Mouse (Mus musculus) forebrain, embryonic 16.5 days (tissue): Measurements from ENCODE around the gene Pgap3. TPM values are rescaled to one million over a fixed set of nuclear protein-coding genes. Genes with fewer than 3 reads are reported as not detected.

Experiments used
- ATAC-seq: fragments of 200-750 bp; cut with Nextera tagmentation; 2 replicates; pipeline ENCODE4 v1.8.0; 2017; ENCODE audit warnings: mild to moderate bottlenecking, moderate library complexity
- H3K27ac ChIP-seq: fragments of 300-500 bp; sonication (generic); 2 replicates; pipeline ENCODE4 v1.5.1; 2014; ENCODE audit warnings: low read length, control low read depth
- H3K27me3 ChIP-seq: fragments of 300-500 bp; sonication (generic); replicated peaks from 2 replicates; pipeline ENCODE4 v1.6.1; 2014; ENCODE audit warnings: low read length; ENCODE audit not compliant: control insufficient read depth, insufficient read depth
- H3K36me3 ChIP-seq: fragments of 300-500 bp; sonication (generic); 2 replicates; pipeline ENCODE4 v1.6.1; 2014; ENCODE audit not compliant: control insufficient read depth, insufficient read depth
- H3K4me1 ChIP-seq: fragments of 300-500 bp; sonication (generic); replicated peaks from 2 replicates; pipeline ENCODE4 v1.6.1; 2014; ENCODE audit warnings: low read length; ENCODE audit not compliant: control insufficient read depth, insufficient read depth
- H3K4me2 ChIP-seq: fragments of 300-500 bp; sonication (generic); 2 replicates; pipeline ENCODE4 v1.6.1; 2014; ENCODE audit warnings: mild to moderate bottlenecking, low read length, control low read depth
- H3K4me3 ChIP-seq: fragments of 300-500 bp; sonication (generic); replicated peaks from 2 replicates; pipeline ENCODE4 v1.5.1; 2014; ENCODE audit warnings: mild to moderate bottlenecking, low read length, control low read depth
- H3K9ac ChIP-seq: fragments of 300-500 bp; sonication (generic); replicated peaks from 2 replicates; pipeline ENCODE4 v1.6.1; 2014; ENCODE audit warnings: low read depth, low read length, control low read depth
- H3K9me3 ChIP-seq: fragments of 300-500 bp; sonication (generic); 2 replicates; pipeline ENCODE4 v1.6.1; 2016; ENCODE audit warnings: low read length; ENCODE audit not compliant: control insufficient read depth
- WGBS: fragments of 180-500 bp; shearing (Covaris S2); extraction: QIAGEN DNeasy Blood & Tissue Kit; methylation state at CpG from one replicate; pipeline ENCODE4 v1.1.7; 2014; 5-methylcytosine and 5-hydroxymethylcytosine counted together
- polyA plus RNA-seq: library from polyadenylated mRNA; unstranded; fragments of >200 nt; fragmentation: Nextera tagmentation; extraction: Ambion mirVana; gene quantifications from 2 replicates; pipeline ENCODE4 v1.2.1, GENCODE M21; 2015

The Pgap3 gene
- 7.4 and 9.4 TPM in 2 replicates for polyA plus RNA-seq

GRCm38 (mm10) chr11:98400161-98400726 is at the start of gene Pgap3:
Pgap3 (minus strand) TSS chr11:98400490.
- WGBS = under 1% methylated on average over 40 of the region's 40 CpGs
- Histone ChIP-seq H3K4me3 (peak within 1 kb of the TSS; percentile 86), H3K4me1 (peaks cover 9% of the 10 kb centered on the region), H3K9me3 (no peaks in the 10 kb centered on the region), H3K4me2 (peak within 1 kb of the TSS; percentile 85), H3K27me3 (peaks cover 5% of the 10 kb centered on the region; the same call in 1 of the 2 replicates), H3K27ac (peak within 1 kb of the TSS; percentile 97), H3K9ac (peak within 1 kb of the TSS; percentile 85), H3K36me3 (no peaks in the 10 kb centered on the region)
- ATAC-seq = peak; percentile 94

- no peak overlapping the region for H3K4me2 ChIP-seq
- H3K36me3 ChIP-seq = no peaks in the 10 kb centered on the region
- WGBS = 87% methylated on average over 3 of the region's 3 CpGs
- peaks cover 14% of the 10 kb centered on the region for H3K27me3 ChIP-seq
- H3K9me3 ChIP-seq = no peaks in the 10 kb centered on the region
- H3K4me1 ChIP-seq = peaks cover 4% of the 10 kb centered on the region; the same call in 1 of the 2 replicates
- no peak for ATAC-seq
- no peak overlapping the region for H3K9ac ChIP-seq
- no peak overlapping the region for H3K27ac ChIP-seq
- H3K4me3 ChIP-seq = no peak overlapping the region
Observed at GRCm38 (mm10) chr11:98449419-98449818, 49.1 kb upstream of the Pgap3 start.

- 39% methylated on average over 13 of the region's 13 CpGs for WGBS
- Histone ChIP-seq H3K27me3 (peaks cover 14% of the 10 kb centered on the region), H3K9me3 (no peaks in the 10 kb centered on the region), H3K4me2 (no peak overlapping the region), H3K4me3 (no peak overlapping the region), H3K4me1 (peaks cover 4% of the 10 kb centered on the region; the same call in 1 of the 2 replicates), H3K27ac (no peak overlapping the region), H3K9ac (no peak overlapping the region), H3K36me3 (no peaks in the 10 kb centered on the region)
- no peak for ATAC-seq
Observed at GRCm38 (mm10) chr11:98448191-98448790, 48.0 kb upstream of the Pgap3 start.

- Histone ChIP-seq H3K9ac (no peak overlapping the region), H3K4me2 (no peak overlapping the region), H3K4me1 (peaks cover 4% of the 10 kb centered on the region; the same call in 1 of the 2 replicates), H3K36me3 (no peaks in the 10 kb centered on the region), H3K27me3 (peaks cover 14% of the 10 kb centered on the region), H3K4me3 (no peak overlapping the region), H3K9me3 (no peaks in the 10 kb centered on the region), H3K27ac (no peak overlapping the region)
- ATAC-seq = no peak
- WGBS = 21% methylated on average over 7 of the region's 7 CpGs
Observed at GRCm38 (mm10) chr11:98447475-98447834, 47.2 kb upstream of the Pgap3 start.

GRCm38 (mm10) chr11:98446562-98447474 is 46.5 kb upstream of the Pgap3 start:
- Histone ChIP-seq H3K36me3 (no peaks in the 10 kb centered on the region), H3K4me3 (no peak overlapping the region), H3K4me1 (peaks cover 4% of the 10 kb centered on the region; the same call in 1 of the 2 replicates), H3K27me3 (peaks cover 14% of the 10 kb centered on the region), H3K4me2 (peak overlapping the region; percentile 8; the same call in 1 of the 2 replicates), H3K27ac (no peak overlapping the region), H3K9ac (no peak overlapping the region), H3K9me3 (no peaks in the 10 kb centered on the region)
- WGBS = 3% methylated on average over 33 of the region's 33 CpGs
- ATAC-seq = no peak

GRCm38 (mm10) chr11:98446213-98446561 is 45.9 kb upstream of the Pgap3 start, which contains the start of gene Grb7:
Grb7 (plus strand) TSS chr11:98446394.
- Histone ChIP-seq H3K36me3 (no peaks in the 10 kb centered on the region), H3K9me3 (no peaks in the 10 kb centered on the region), H3K27ac (no peak within 1 kb of the TSS), H3K27me3 (peaks cover 14% of the 10 kb centered on the region), H3K9ac (no peak within 1 kb of the TSS), H3K4me3 (no peak within 1 kb of the TSS), H3K4me2 (peak within 1 kb of the TSS; percentile 8; the same call in 1 of the 2 replicates), H3K4me1 (peaks cover 4% of the 10 kb centered on the region; the same call in 1 of the 2 replicates)
- WGBS = 18% methylated on average over 5 of the region's 5 CpGs
- ATAC-seq = no peak

GRCm38 (mm10) chr11:98445679-98446078 is 45.4 kb upstream of the Pgap3 start:
- no peaks in the 10 kb centered on the region for H3K9me3 ChIP-seq
- peaks cover 4% of the 10 kb centered on the region; the same call in 1 of the 2 replicates for H3K4me1 ChIP-seq
- no peak for ATAC-seq
- H3K27ac ChIP-seq = no peak overlapping the region
- H3K4me2 ChIP-seq = no peak overlapping the region
- no peak overlapping the region for H3K4me3 ChIP-seq
- peaks cover 14% of the 10 kb centered on the region for H3K27me3 ChIP-seq
- WGBS = 76% methylated on average over 4 of the region's 4 CpGs
- no peak overlapping the region for H3K9ac ChIP-seq
- no peaks in the 10 kb centered on the region for H3K36me3 ChIP-seq

GRCm38 (mm10) chr11:98445238-98445637 is 44.9 kb upstream of the Pgap3 start:
- Histone ChIP-seq H3K27me3 (peaks cover 14% of the 10 kb centered on the region), H3K9ac (no peak overlapping the region), H3K36me3 (no peaks in the 10 kb centered on the region), H3K27ac (no peak overlapping the region), H3K4me3 (no peak overlapping the region), H3K4me1 (peaks cover 4% of the 10 kb centered on the region; the same call in 1 of the 2 replicates), H3K4me2 (no peak overlapping the region), H3K9me3 (no peaks in the 10 kb centered on the region)
- ATAC-seq = no peak
- 38% methylated on average over 1 of the region's 1 CpGs for WGBS

- Histone ChIP-seq H3K4me1 (peaks cover 4% of the 10 kb centered on the region; the same call in 1 of the 2 replicates), H3K9me3 (no peaks in the 10 kb centered on the region), H3K4me2 (no peak overlapping the region), H3K9ac (no peak overlapping the region), H3K36me3 (no peaks in the 10 kb centered on the region), H3K4me3 (no peak overlapping the region), H3K27me3 (peaks cover 11% of the 10 kb centered on the region), H3K27ac (no peak overlapping the region)
- WGBS = 93% methylated on average over 1 of the region's 1 CpGs
- no peak for ATAC-seq
Observed at GRCm38 (mm10) chr11:98443688-98444087, 43.4 kb upstream of the Pgap3 start.
